Mouse (Mus musculus): ENCODE results near the gene Tufm.

Gene Tufm

GRCm38 (mm10) chr7:126499416-126499815, 12.3 kb downstream of the Tufm start:
- DNase-seq (ENCODE audit: low spot score in 2 of 2) = no peak

DNA sequence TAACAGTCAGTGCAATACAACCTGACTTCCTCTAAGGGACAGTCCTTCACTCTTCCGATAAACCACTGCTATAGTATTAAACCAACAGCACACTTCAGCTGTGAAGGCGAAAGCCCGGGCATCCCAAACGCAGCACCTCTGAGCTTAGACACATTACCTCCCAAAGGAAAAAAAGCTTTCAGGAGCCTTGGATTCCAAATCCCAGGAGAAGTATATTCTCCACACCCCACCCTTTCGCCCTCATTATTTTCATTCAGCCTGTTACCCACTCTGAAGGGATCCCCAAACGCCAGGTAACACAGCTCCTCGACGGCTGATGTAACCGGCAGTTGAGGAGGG, 14.5 kb downstream of the Tufm start:
- no peak for DNase-seq (ENCODE audit: low spot score in 2 of 2)

DNA sequence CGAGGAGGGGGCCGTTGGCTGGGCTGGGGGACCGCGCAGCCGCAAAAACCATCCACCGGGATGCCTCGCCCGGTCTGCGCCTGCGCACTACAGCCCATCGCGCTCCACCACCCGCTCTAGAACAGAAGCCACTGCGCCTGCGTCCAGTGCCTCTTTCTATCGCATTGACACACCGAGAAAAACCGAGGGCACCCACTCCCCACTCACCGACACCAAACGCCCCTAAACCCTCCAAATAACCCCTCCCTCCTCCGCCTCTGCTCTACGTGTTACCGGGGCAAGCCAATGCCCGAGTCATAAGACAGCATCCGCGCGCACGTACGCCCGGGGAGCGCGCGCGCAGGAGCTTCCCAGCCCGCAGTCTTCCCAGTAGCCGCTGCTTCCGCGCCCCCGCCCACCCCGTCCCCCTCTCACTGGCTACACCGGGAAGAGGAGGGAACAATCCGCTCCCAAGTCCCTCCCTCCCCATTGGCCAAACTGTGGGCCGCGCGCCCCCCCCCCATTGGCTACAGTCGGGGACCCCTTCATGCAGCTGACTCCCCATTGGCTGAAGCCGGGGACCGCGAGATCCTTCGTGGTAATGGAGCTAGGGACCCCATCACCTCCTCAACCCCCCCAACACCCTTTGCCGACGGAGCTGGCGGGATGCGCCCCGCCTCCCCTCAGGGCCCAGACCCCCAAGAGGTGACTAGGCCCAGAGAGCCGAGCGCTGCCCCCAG, 15.0 kb downstream of the Tufm start:
- DNase-seq (ENCODE audit: low spot score in 2 of 2) = peak; percentile 86 to 94

- no peak for DNase-seq (ENCODE audit: low spot score in 2 of 2)
These were observed 15.6 kb downstream of the Tufm start for GRCm38 (mm10) chr7:126502751-126503150.

DNA sequence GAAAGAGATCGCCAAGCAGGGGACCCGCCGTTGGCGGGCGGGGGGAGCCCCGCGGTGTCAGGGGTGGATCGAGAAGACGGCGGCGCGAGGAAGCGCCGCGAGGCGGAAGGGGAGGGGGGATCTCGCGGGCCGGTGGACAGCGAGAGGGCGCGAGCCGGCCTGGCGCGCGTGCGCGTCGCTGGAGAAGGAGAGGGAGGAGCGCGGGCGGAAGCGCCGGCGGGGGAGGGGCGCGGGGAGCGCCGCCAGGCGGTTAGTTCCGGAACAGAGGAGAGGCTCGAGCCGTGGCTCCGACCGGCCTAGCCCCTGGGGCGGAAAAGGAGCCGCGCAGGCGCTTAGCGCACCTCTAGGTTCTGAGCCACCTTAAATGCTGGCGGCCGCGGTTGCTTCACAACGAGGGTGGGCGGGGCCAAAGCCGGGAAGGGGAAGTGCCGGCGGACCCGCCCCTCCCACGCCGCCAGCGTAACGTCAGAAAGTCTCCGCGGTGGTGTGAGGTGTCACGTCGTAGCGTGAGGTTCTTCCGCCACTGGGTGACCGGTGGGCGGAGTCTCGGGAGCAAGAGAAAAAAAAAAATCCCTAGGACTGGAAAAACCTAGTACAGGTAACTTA, 16.2 kb downstream of the Tufm start, which contains the start of gene Atxn2l:
Atxn2l (minus strand) TSS at position 165 of the 606 bp plus-strand sequence.
- DNase-seq (ENCODE audit: low spot score in 2 of 2) = peak; percentile 99

GRCm38 (mm10) chr7:126504913-126505312, 17.8 kb downstream of the Tufm start:
- DNase-seq (ENCODE audit: low spot score in 2 of 2) = no peak

DNA sequence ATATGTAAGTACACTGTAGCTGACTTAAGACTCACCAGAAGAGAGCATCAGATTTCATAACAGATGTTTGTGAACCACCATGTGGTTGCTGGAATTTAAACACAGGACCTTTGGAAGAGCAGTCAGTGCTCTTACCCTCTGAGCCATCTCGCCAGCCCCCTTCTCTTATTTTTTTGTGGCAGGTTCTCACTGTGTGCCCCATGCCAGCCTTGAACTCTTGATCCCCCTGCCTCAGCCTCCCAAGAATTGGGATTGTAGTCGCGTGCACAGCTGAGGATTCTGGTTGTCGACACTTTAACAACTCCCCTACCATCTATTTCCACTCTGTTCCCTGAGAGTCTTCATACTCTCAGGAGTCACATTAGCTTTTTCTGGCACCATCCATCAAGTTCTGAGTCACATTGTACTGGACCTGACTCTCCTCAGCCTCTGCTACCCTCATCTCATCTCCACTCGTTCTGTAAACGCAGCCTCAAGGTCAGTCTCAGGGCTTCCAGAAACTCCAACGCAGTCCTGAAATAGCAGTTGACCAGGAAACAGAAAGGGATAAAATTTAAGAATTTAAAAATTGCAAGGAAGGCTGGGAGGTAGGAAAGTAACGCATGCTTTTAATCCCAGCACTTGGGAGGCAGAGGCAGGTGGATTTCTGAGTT, 20.1 kb downstream of the Tufm start:
- no peak for DNase-seq (ENCODE audit: low spot score in 2 of 2)

- no peak for DNase-seq (ENCODE audit: low spot score in 2 of 2)
These were observed 24.1 kb downstream of the Tufm start for GRCm38 (mm10) chr7:126511287-126511686.

GRCm38 (mm10) chr7:126518261-126518941, 31.2 kb downstream of the Tufm start:
- DNase-seq (ENCODE audit: low spot score in 2 of 2) = no peak

- peak in 1 of 2 experiments; percentile 18 for DNase-seq (ENCODE audit: low spot score in 2 of 2)
These were observed 32.4 kb downstream of the Tufm start for GRCm38 (mm10) chr7:126519513-126519912.

GRCm38 (mm10) chr7:126523316-126523715, 36.2 kb downstream of the Tufm start:
- no peak for DNase-seq (ENCODE audit: low spot score in 2 of 2)

GRCm38 (mm10) chr7:126528166-126528577, 41.0 kb downstream of the Tufm start:
- peak in 1 of 2 experiments; percentile 35 for DNase-seq (ENCODE audit: low spot score in 2 of 2)

DNA sequence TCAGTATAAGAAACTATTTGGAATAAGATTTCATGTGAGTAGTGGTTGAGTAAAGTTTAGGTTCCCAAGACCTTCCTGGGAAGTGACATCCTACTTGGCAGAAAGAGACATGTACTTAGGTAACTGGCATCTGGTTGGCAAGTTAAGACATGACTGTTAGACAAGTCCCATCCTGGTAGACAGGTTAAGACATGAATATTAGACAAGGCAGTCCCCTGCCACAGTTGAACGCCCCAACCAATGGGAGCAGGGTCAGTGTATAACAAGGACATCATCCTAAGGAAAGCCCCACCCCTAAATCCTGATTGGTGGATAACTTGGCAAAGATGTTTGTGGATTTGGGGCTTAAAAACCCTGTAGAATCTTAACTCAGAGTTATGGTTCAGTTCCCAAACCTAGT, 46.3 kb downstream of the Tufm start:
- DNase-seq (ENCODE audit: low spot score in 2 of 2) = no peak

- DNase-seq (ENCODE audit: low spot score in 2 of 2) = no peak
These were observed 48.6 kb downstream of the Tufm start for GRCm38 (mm10) chr7:126535766-126536165.

DNA sequence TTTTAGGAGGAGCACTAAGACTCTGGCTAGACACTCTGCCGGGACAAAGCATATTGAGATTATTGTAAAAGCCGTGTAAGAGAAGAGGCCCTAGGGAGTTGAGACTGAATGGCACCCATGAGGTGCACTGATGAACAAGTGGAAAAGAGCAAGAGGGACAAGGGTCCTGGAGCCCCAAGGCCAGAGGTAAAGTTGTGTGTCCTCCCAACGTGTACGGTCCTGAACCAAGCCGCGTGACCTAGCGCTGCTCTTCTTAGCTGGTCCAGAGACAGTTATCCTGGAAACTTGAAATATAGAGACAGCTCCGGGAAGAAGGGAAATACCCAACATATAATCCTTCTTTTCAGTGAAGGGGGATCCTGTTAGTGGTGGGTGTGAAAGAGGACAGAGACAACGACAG, 49.3 kb downstream of the Tufm start:
- DNase-seq (ENCODE audit: low spot score in 2 of 2) = no peak

DNA sequence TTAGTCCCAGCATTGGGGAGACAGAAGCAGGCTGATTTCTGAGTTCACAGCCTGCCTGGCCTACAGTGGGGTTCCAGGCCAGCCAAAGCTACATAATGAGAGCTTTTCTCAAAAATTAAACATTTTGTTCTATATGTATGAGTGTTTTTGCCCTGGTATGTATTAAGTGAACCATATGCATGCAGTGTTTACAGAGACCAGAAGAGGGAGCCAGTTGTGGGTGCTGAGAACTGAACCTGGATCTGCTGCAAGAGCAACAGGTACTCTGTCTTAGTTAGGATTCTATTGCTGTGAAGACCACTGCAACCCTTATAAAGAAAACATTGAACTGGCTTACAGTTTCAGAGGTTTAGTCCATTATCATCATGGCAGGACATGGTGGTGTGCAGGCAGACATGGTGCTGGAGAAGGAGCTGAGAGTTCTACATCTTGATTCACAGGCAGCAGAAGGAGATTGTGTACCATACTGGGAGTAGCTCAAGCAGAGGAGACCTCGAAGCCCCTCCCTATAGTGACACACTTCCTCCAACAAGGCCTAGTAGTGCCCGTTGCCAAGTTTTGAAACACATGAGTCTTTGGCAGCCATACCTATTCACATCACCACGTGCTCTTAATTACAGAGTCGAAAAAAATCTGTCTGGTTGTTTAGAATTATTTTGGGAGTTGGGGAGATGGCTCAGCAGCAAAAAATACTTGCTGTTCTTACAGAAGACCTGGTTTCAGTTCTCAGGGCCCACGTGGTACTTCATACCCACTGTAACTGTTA, 50.8 kb downstream of the Tufm start:
- DNase-seq (ENCODE audit: low spot score in 2 of 2) = no peak

Data from cerebellum, postnatal 4 days (tissue).